Mouse (Mus musculus) frontal cortex, adult (tissue): ENCODE results near the gene Ankle1.
"Not testable (repeated sequence)": the region's sequence is repeated elsewhere in the genome, so short reads cannot be mapped to it uniquely, and the experiment has no call there.

Experiments used
- ATAC-seq: cut with Nextera tagmentation; 2 replicates; pipeline ENCODE4 v1.9.2; 2017; ENCODE audit warnings: mild to moderate bottlenecking, moderate library complexity, mixed read lengths; ENCODE audit not compliant: low TSS enrichment

Gene Ankle1

GRCm38 (mm10) chr8:71408231-71408630 lies 2.4 kb downstream of the Ankle1 start:
- no peak for ATAC-seq

- ATAC-seq = no peak
These were observed 5.9 kb downstream of the Ankle1 start for GRCm38 (mm10) chr8:71411535-71412273.

- ATAC-seq = no peak
These were observed 16.3 kb downstream of the Ankle1 start for GRCm38 (mm10) chr8:71422121-71422520.

GRCm38 (mm10) chr8:71432935-71433334 lies 27.1 kb downstream of the Ankle1 start:
- not testable (repeated sequence) for ATAC-seq

GRCm38 (mm10) chr8:71437041-71437440 lies 31.2 kb downstream of the Ankle1 start:
- ATAC-seq = no peak

- no peak for ATAC-seq
These were observed 35.6 kb downstream of the Ankle1 start for GRCm38 (mm10) chr8:71441404-71441803.

- ATAC-seq = no peak
These were observed 39.3 kb downstream of the Ankle1 start for GRCm38 (mm10) chr8:71445096-71445495.

- no peak for ATAC-seq
These were observed 45.5 kb downstream of the Ankle1 start for GRCm38 (mm10) chr8:71451337-71451736.

GRCm38 (mm10) chr8:71451777-71452176 lies 46.0 kb downstream of the Ankle1 start:
- ATAC-seq = no peak

- no peak for ATAC-seq
These were observed 46.9 kb downstream of the Ankle1 start for GRCm38 (mm10) chr8:71452669-71453068.

- no peak for ATAC-seq
These were observed 48.9 kb downstream of the Ankle1 start for GRCm38 (mm10) chr8:71454668-71455067.

- no peak for ATAC-seq
These were observed 51.1 kb downstream of the Ankle1 start for GRCm38 (mm10) chr8:71456906-71457305.

- no peak for ATAC-seq
These were observed 52.0 kb downstream of the Ankle1 start for GRCm38 (mm10) chr8:71457659-71458270.
